Comparison of ENCODE assay signal across 24 mouse cellular contexts in the genomic region with DNA sequence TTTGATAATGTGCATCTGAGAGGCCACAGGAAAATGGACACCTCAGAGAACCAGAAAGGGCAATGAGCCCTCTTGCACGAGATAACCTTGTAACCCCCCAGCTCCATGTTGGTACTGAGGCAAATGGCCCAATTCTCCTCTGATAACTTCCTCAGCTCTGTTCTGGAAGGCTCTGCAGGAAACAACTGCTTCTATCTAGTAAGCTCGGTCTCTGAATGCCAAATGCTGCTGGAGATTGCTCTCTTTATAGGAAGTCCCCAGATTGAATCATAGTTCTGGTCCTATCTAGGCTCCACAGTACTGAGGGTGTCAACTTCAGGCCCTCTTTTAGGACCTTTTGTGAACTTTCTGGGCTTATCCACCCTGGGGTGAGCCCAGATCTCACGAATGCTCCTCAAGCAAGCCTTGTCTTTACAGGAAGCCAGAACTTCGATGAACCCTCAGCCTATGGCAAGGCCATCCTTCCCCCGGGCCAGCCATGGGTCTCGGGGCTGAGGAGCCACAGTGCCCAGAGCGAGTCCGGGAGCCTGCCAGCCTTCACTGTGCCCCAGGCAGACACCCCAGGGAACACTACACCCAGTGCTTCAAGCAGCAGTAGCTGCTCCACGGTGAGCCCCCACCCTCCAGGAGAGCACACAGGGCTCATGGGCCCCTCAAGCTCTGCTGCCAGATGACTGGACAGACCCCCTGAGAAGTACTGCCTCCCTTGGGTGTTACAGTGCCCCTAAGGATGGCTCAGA.
DNase-seq lines count a peak whose midpoint lies in the region; ATAC-seq lines count a peak whose summit lies in the region.
"Had no signal": no experiment of that assay in that cellular context is flagged by ENCODE, and none has a peak within 500 bp of the region (broad histone marks: within the 10 kb centered on the region; RNA-seq: fewer than 3 reads in every experiment).

No protein-coding gene starts in this region.

- H3K36me3 ChIP-seq in limb, embryonic 11.5 days (ENCODE audit: control insufficient read depth, insufficient read depth, low read length): no peaks in the 10 kb centered on the region
- H3K36me3 ChIP-seq: embryonic facial prominence, embryonic 12.5 days; limb, embryonic 15.5 days; liver, embryonic 15.5 days; midbrain, embryonic 15.5 days; neural tube, embryonic 12.5 days had no signal

- no peak overlapping the region for H3K27ac ChIP-seq in limb, embryonic 11.5 days (replicated peaks; ENCODE audit: low read depth, low read length)
- H3K27ac ChIP-seq: embryonic facial prominence, embryonic 12.5 days; forebrain, embryonic 13.5 days; hindbrain, embryonic 14.5 days; kidney, embryonic 15.5 days; limb, embryonic 15.5 days; liver, embryonic 15.5 days; midbrain, embryonic 15.5 days; neural tube, embryonic 12.5 days had no signal

- no peaks in the 10 kb centered on the region for H3K27me3 ChIP-seq in limb, embryonic 11.5 days (ENCODE audit: control insufficient read depth, insufficient read depth, low read length)
- H3K27me3 ChIP-seq: embryonic facial prominence, embryonic 12.5 days; forebrain, embryonic 13.5 days; kidney, embryonic 15.5 days; limb, embryonic 15.5 days; liver, embryonic 15.5 days; midbrain, embryonic 15.5 days; neural tube, embryonic 12.5 days had no signal

- 86% methylated on average over 9 of the region's 9 CpGs for WGBS in limb, embryonic 11.5 days

- peaks cover 3% of the 10 kb centered on the region; the same call in 1 of the 2 replicates for H3K4me1 ChIP-seq in limb, embryonic 11.5 days (ENCODE audit: control insufficient read depth, insufficient read depth, low read length)
- H3K4me1 ChIP-seq: embryonic facial prominence, embryonic 12.5 days; forebrain, embryonic 13.5 days; kidney, embryonic 15.5 days; limb, embryonic 15.5 days; liver, embryonic 15.5 days; midbrain, embryonic 15.5 days; neural tube, embryonic 12.5 days had no signal

- no peak overlapping the region for H3K4me2 ChIP-seq in limb, embryonic 11.5 days (ENCODE audit: low read depth, severe bottlenecking)
- H3K4me2 ChIP-seq: embryonic facial prominence, embryonic 12.5 days; forebrain, embryonic 13.5 days; hindbrain, embryonic 14.5 days; kidney, embryonic 15.5 days; limb, embryonic 15.5 days; liver, embryonic 15.5 days; midbrain, embryonic 15.5 days; neural tube, embryonic 12.5 days had no signal

- no peak overlapping the region for H3K9ac ChIP-seq in limb, embryonic 11.5 days (ENCODE audit: low read length)
- H3K9ac ChIP-seq: embryonic facial prominence, embryonic 12.5 days; forebrain, embryonic 13.5 days; hindbrain, embryonic 14.5 days; kidney, embryonic 15.5 days; limb, embryonic 15.5 days; liver, embryonic 15.5 days; midbrain, embryonic 15.5 days; neural tube, embryonic 12.5 days had no signal

- H3K9me3 ChIP-seq in limb, embryonic 11.5 days (ENCODE audit: control insufficient read depth, low read length): no peaks in the 10 kb centered on the region
- H3K9me3 ChIP-seq: embryonic facial prominence, embryonic 12.5 days; forebrain, embryonic 13.5 days; kidney, embryonic 15.5 days; limb, embryonic 15.5 days; liver, embryonic 15.5 days; megakaryocyte, embryonic 14.5 days; midbrain, embryonic 15.5 days; neural tube, embryonic 12.5 days had no signal

- peak; percentile 16; the same call in 1 of the 2 replicates for ATAC-seq in common myeloid progenitor, adult 5-6 weeks (replicated peaks; ENCODE audit: low read depth, poor library complexity, severe bottlenecking)
- ATAC-seq in limb, embryonic 11.5 days (ENCODE audit: insufficient number of reproducible peaks, low FRiP score, low TSS enrichment, low read depth): no peak
- ATAC-seq: forebrain, embryonic 13.5 days; inflammation-experienced regulatory T-cells, adult 6 months; midbrain, embryonic 15.5 days had no signal

- intact Hi-C loops in heart, postnatal 10 days (cut with DNase I): no loop called here
- intact Hi-C loops in left cerebral cortex, postnatal 4 days (cut with DNase I): no loop called here

- no peak overlapping the region for H3K4me3 ChIP-seq in limb, embryonic 11.5 days (ENCODE audit: low read depth, low read length)
- H3K4me3 ChIP-seq: embryonic facial prominence, embryonic 12.5 days; forebrain, embryonic 13.5 days; kidney, embryonic 15.5 days; limb, embryonic 15.5 days; liver, embryonic 15.5 days; megakaryocyte, embryonic 14.5 days; midbrain, embryonic 15.5 days; neural tube, embryonic 12.5 days had no signal

- DNase-seq in heart, postnatal 4 days: peak; percentile 3
- no peak for DNase-seq in heart, postnatal 10 days
- DNase-seq in lung, postnatal 36 days: peak; percentile 10
- DNase-seq in lung, postnatal 10 days: no peak
- peak; percentile 16 for DNase-seq in limb, embryonic 11.5 days (ENCODE audit: low spot score)
- no peak for DNase-seq in left cerebral cortex, postnatal 4 days
- DNase-seq: adrenal gland, adult 2 months; cerebellum, adult 11 months; cerebellum, adult 9-11 months; kidney, postnatal 4 days; lung, postnatal 14 days; right cerebral cortex, postnatal 14 days; spleen, adult 18-20 months had no signal

Comparison
In these comparisons a context has a peak if more than half of its experiments do, and no peak if none do; other contexts are left out.
1. DNase-seq: peak in heart, postnatal 4 days (single experiment), lung, postnatal 36 days (single experiment) and limb, embryonic 11.5 days (single experiment); none in heart, postnatal 10 days (0 of 2), lung, postnatal 10 days (single experiment) and left cerebral cortex, postnatal 4 days (single experiment).